Mouse (Mus musculus): Measurements from ENCODE around the gene Pax5.
A peak's percentile ranks its signal among the peaks of the same experiment; 100 is the strongest.

The Pax5 gene

GRCm38 (mm10) chr4:44705967-44706366, 4.3 kb downstream of the Pax5 start:
- no peak for DNase-seq (ENCODE audit: low spot score in 2 of 2)

GRCm38 (mm10) chr4:44705151-44705550, 5.1 kb downstream of the Pax5 start:
- DNase-seq (ENCODE audit: low spot score in 2 of 2), result no peak

- peak; percentile 23 to 49 for DNase-seq (ENCODE audit: low spot score in 2 of 2)
These were observed 5.9 kb downstream of the Pax5 start for GRCm38 (mm10) chr4:44704369-44704745.

- no peak for DNase-seq (ENCODE audit: low spot score in 2 of 2)
These were observed 6.5 kb downstream of the Pax5 start for GRCm38 (mm10) chr4:44703686-44704368.

- no peak for DNase-seq (ENCODE audit: low spot score in 2 of 2)
These were observed 7.2 kb downstream of the Pax5 start for GRCm38 (mm10) chr4:44702891-44703685.

- DNase-seq (ENCODE audit: low spot score in 2 of 2), result peak; percentile 14 to 23
These were observed 8.2 kb downstream of the Pax5 start for GRCm38 (mm10) chr4:44702011-44702527.

- no peak for DNase-seq (ENCODE audit: low spot score in 2 of 2)
These were observed 8.8 kb downstream of the Pax5 start for GRCm38 (mm10) chr4:44701513-44701912.

GRCm38 (mm10) chr4:44696676-44697075, 13.6 kb downstream of the Pax5 start:
- DNase-seq (ENCODE audit: low spot score in 2 of 2), result no peak

GRCm38 (mm10) chr4:44694369-44694768, 15.9 kb downstream of the Pax5 start:
- DNase-seq (ENCODE audit: low spot score in 2 of 2), result no peak

- no peak for DNase-seq (ENCODE audit: low spot score in 2 of 2)
These were observed 24.7 kb downstream of the Pax5 start for GRCm38 (mm10) chr4:44685582-44685981.

GRCm38 (mm10) chr4:44680242-44680897, 29.9 kb downstream of the Pax5 start:
- DNase-seq (ENCODE audit: low spot score in 2 of 2), result no peak

- no peak for DNase-seq (ENCODE audit: low spot score in 2 of 2)
These were observed 31.6 kb downstream of the Pax5 start for GRCm38 (mm10) chr4:44678641-44679040.

GRCm38 (mm10) chr4:44678026-44678425, 32.3 kb downstream of the Pax5 start:
- DNase-seq (ENCODE audit: low spot score in 2 of 2), result no peak

- DNase-seq (ENCODE audit: low spot score in 2 of 2), result no peak
These were observed 35.3 kb downstream of the Pax5 start for GRCm38 (mm10) chr4:44674973-44675372.

- DNase-seq (ENCODE audit: low spot score in 2 of 2), result no peak
These were observed 36.6 kb downstream of the Pax5 start for GRCm38 (mm10) chr4:44673726-44674125.

- no peak for DNase-seq (ENCODE audit: low spot score in 2 of 2)
These were observed 37.9 kb downstream of the Pax5 start for GRCm38 (mm10) chr4:44672216-44672937.

GRCm38 (mm10) chr4:44671486-44671885, 38.8 kb downstream of the Pax5 start:
- DNase-seq (ENCODE audit: low spot score in 2 of 2), result no peak

- no peak for DNase-seq (ENCODE audit: low spot score in 2 of 2)
These were observed 39.3 kb downstream of the Pax5 start for GRCm38 (mm10) chr4:44671035-44671434.

GRCm38 (mm10) chr4:44670380-44670779, 39.9 kb downstream of the Pax5 start:
- DNase-seq (ENCODE audit: low spot score in 2 of 2), result no peak

- DNase-seq (ENCODE audit: low spot score in 2 of 2), result no peak
These were observed 40.7 kb downstream of the Pax5 start for GRCm38 (mm10) chr4:44669485-44670181.

- DNase-seq (ENCODE audit: low spot score in 2 of 2), result no peak
These were observed 41.7 kb downstream of the Pax5 start for GRCm38 (mm10) chr4:44668574-44668973.

All from right cerebral cortex, adult 2 months (tissue).